Mouse (Mus musculus): ENCODE results near the gene Capn5.

Gene Capn5

DNA sequence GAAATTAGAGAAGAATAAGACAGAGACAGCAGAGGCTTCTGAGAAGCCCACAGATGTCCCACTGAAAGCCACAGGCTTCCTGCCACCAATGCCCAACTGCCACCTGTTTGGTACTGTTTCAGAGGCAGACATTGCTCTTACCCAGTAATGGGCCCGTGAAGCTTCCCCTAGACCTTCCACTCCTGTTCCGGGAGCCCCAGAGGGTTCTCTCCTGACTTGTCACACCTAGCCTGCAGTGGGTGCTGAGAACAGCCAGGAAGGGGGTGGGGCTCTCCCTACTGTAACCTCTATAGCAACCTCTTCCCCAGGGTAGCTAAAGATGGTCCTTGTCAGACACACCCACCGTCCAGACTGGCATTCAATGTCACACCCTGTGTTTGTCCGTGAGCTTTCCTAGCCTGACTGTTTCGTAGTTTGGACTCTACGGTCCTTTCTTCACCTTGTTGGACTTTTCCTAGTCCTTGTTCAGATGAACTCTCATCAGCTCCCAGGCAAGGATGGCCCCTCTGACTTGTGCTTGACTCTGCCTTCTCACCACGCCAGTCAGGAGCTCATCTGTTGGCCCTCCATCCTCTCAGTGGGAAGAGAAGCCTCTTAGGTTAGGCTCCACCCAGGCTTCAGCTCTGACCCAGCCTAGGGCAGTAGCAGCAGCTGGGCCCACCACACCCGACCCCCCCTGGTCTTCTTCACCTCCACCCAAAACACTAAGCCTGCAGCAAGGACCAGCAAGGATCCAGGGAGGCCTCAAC, 1.6 kb downstream of the Capn5 start:
- no peak for DNase-seq (ENCODE audit: low read depth)

DNA sequence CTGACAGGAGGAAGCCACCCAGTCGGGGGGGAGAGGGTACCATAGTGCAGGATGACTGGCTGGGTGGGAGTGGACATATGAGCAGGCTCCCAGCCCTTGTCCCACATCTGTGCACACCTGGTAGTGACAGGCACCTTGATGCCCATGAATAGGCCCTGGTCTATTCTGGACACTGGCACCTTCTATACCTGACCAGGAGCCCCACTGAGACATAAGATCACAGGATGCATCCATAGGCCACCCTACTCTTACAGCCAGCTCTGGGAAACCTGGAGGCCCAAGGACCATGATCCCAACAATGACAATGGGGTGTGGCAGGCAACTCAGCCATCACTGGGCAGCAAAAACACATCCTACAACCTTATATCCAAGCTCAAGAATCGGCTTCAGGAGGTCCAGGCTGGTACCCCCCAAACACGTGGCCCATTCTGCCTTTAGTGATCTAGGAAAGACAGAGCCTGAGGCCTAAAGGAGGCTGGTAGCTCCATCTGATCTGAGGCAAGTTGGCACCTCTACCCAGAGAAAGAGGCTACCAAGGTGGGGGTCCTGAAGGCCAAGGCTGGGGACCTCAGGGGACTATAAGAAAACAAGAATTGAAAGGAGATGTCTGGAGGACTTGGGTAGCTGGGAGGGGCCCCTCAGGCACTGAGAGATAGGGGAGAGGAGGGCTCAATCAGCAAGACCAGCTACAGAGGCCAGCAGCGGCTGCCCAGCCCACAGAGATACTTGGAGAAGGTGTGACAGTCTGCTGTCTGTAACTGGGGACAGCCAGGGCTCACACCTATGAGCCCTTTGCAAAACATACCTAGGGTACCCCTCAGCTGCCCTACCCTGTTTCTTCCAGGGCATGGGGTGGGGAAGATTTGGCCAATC, 3.0 kb downstream of the Capn5 start:
- DNase-seq (ENCODE audit: low read depth) = no peak

DNA sequence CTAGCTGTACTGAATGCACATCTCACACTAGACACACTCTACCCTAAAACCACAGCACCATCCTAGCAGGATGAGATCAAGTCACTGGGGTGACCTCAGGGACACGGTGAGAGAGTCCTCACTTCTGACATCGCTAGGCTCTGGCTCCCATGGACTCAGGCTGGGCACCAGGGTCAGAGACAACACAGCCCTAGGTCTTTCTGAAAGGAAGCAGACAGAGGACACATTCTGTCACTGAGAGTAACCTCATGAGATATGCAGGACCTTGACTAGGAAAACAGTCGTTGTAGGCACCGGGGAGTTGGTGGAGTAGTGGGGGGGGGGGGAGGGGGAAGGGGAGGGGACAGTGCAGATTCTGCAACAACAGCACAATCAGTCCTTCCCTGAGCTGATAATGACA, 4.7 kb downstream of the Capn5 start:
- DNase-seq (ENCODE audit: low read depth) = no peak

DNA sequence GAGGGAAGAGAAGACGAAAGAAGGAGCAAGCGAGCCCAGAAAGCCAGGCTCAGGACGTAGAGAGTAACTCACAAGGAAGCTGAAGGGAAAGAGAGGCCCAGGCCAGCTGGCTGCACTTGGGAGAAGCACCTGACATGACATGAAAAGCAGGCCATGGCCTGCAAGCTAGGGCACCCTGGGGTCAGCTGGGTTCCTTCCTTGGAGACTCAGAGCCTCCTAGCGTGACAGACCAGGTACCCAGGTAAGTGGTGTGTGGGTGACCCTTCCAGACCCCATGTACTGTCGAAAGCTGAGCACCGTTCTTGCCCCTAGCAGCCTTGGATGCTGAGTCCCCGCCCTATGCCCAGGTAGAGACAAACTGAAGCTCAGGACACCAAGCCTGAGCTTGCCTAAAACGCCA, 5.4 kb downstream of the Capn5 start:
- DNase-seq (ENCODE audit: low read depth) = no peak

DNA sequence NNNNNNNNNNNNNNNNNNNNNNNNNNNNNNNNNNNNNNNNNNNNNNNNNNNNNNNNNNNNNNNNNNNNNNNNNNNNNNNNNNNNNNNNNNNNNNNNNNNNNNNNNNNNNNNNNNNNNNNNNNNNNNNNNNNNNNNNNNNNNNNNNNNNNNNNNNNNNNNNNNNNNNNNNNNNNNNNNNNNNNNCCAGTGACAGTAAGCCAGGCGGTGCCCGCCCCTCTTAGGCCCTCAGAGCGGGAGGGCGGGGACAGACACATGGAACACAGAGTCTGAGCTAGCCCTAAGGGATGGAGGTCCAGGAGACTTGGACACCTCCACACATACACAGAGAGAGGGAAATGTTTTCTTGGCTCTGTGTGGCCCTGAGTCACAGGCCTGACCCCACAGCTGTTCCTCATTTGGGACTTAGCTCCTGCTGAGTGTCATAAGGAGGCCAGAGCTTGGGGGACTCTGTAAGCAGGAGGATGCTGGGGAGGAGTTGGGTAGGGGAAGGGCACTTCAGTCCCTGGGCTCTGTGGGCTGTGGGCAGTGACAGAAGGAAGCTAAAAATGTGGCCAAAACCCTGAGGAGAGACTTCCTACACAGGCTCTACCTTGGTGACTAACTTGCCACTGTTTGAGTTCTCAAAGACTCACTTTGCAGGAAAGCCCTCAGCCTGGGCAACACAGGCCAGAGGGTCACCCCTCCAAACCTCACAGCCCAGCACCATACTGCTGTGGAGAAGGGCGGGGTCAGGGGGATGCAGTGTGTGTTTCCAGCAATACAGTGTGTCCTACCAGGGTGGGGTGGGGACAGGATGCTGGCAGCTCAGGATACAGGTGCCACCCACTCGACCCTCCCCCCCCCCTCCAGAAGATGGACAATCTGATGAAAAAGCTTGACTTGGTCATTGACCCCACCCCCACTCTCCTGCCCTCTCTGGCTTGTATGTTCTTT, 6.7 kb downstream of the Capn5 start:
- no peak for DNase-seq (ENCODE audit: low read depth)

DNA sequence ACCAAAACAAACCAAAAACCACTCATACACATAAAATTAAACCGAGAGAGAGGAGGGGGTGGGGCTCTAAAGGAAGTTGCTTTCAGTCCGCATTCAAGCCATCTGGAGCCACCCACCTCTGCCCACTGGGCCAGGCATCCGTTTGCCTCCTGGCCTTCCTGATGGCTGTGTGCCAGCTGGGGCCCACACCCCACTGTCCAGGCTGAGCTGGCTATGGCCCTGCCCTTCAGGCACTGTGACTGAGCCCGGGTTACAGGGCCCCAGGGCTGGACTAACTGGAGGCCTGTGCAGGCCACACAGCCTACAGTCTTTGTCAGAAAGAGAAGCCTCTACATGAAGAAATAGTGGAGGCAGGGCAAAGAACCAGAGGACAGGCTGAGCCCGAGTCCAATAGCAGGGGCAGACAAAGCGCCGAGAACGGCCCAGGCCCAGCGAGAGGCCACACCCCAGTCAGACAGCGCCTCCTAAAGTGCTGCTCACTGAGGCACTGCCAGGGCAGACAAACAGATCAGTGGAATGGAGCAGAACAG, 13.0 kb downstream of the Capn5 start:
- DNase-seq (ENCODE audit: low read depth) = peak; percentile 22

DNA sequence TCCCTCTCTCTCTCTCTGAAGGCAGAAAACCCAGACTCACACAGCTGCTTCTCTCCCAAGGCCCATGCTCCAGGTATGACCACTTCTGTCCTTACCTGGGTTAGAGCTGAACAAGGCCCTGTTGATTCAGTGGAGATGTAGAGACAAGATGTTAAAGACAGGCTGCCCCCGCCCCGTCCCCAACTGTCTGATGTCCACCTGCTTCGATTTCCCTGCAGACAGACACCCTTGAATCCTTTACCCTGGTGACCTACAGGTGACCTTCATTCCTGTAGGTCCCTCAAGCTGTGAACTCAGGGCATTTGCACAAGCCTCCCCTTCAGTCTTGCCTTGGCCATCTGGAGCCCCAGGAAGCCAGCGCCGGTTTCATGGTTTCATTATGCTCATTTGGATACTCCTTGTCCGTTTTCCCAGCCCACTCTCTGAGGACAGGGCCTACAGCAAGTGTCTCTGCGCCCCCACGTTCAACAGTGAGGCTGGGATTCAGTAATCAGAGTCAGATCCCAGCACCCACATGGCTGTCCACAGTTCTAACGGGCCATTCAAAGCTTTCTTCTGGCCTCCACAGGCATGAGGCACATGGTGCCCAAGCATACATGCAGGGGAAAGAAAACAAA, 13.6 kb downstream of the Capn5 start:
- DNase-seq (ENCODE audit: low read depth) = no peak

DNA sequence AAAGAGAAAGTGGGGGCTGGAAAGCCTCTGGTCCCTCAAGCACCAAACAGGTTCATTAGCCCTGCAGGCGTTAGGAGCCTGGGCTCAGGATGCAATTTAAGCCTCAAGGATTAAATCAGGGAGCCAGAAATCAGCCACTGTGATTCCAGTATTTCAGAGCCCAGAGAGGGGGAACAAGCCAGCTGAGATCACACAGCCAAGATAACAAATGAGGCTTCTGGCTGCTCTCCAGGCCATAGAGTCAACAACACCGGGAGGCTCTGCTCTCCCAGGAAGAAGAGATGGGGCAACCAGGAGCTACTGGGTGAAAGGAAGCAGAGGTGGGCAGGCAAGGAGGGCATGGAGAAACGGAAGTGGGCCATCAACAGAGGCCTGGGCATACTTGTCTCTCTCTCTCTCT, 14.4 kb downstream of the Capn5 start:
- no peak for DNase-seq (ENCODE audit: low read depth)

DNA sequence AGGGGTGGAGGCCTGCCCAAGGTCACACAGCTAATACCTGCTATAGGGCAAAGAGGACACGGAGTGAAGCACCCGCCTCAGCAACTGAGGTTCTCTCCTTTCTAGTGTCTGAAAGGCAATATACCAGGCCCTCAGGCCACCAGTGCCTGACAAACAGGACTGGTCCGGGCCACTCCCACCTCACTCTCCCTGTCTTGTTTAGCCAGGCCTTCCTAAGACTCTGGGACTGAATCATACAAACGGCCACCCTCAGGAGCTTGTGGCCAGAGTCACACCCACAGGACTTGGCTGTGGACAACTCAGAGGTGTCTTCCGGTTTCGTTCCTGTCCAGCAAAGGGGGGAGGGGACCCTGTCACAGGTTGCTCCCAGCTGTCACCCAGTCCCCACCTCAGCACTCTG, 15.8 kb downstream of the Capn5 start:
- no peak for DNase-seq (ENCODE audit: low read depth)

DNA sequence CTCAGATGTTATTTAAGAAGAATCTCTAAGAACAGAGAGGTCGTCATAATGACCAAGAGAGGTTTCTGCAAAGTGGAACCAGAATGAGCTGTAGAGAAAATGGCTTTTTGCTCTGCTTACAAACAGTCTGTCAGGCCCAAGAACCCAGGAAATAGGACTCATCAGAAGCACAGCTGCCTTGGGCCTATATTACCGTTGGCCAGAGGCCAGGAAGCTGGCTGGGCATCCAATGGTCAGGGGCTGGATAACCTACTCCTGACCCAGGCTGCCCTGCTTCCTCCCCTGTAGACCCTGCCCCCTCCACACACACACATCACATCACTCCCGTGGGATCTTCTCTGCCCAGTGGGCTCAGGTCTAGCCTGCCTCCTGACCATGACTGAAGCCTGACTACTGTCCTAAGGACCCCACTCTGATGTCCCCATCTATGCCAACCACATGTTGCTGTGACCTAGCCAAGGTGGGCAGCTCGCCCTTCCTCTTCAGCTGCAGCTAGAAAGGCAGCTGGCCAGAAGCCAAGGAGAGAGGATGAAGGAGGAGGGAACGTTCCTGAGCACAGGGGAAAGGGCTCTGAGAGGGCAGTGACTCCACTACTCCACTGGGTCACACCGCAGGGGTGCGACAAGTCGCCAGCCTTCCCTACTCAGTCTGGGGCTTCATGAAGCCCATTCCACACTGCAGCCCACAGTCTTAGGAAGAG, 17.9 kb downstream of the Capn5 start:
- no peak for DNase-seq (ENCODE audit: low read depth)

DNA sequence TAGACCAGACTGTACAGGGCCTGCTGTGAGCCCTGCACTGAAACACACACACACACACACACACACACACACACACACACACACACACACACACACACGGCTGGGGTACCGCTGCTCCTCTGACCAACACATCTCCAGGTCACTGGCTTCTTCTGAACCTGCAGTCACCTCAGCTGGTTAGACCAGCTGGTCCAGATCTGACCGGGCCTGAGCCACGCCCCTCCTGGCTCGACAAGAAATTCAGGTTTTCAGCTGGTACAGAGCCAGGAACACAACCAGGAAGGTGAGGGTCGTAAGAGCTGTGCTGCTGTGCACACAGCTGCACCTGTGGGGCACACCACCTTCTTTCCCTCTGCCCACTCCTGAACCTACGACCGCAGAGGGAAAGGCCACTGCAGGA, 19.6 kb downstream of the Capn5 start:
- DNase-seq (ENCODE audit: low read depth) = no peak

DNA sequence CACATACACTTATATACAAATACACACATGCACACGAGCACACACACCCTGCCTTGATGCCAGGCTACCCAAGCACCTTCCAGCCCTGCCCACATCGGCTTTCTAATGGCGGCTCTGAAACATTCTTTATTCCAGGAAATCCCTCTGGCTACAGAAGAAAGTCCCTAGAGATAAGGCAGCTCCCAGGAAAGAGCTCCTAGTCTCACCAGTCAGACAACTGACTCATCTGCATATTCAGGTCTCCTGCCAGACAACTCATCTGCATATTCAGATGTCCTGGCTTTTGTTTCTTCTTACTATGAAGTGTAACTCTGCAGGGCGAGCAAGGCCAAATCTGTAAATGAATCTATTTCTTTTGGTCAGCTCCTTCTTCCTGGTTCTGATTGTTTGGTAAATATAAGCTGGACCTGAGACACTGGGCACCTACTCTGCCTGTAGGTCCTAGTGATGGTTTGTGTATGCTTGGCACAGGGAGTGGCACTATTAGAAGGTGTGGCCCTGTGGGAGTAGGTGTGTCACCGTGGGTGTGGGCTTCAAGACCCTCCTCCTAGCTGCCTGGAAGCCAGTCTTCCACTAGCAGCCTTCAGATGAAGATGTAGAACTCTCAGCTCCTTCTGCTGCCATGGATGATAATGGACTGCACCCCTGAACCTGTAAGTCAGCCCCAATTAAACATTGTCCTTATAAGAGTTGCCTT, 20.3 kb downstream of the Capn5 start:
- no peak for DNase-seq (ENCODE audit: low read depth)

DNA sequence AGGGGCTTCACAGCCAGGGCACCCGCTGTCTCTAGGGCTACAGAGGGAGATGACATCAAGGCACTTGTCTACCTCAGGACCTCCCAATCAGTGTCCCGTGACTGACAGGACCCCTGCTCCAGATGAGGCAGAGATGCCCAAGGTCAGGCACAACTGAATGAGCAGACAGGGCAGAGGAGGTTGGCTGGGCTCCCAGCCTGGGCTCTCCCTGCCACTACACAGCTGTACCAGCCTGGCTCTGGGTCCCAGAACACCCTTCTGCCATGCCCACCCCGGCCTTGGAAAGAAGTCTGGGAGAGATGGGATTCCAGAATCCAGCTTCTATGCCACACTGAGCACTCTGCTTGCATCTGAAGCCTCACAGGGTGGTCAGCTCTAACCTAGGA, 21.8 kb downstream of the Capn5 start:
- no peak for DNase-seq (ENCODE audit: low read depth)

DNA sequence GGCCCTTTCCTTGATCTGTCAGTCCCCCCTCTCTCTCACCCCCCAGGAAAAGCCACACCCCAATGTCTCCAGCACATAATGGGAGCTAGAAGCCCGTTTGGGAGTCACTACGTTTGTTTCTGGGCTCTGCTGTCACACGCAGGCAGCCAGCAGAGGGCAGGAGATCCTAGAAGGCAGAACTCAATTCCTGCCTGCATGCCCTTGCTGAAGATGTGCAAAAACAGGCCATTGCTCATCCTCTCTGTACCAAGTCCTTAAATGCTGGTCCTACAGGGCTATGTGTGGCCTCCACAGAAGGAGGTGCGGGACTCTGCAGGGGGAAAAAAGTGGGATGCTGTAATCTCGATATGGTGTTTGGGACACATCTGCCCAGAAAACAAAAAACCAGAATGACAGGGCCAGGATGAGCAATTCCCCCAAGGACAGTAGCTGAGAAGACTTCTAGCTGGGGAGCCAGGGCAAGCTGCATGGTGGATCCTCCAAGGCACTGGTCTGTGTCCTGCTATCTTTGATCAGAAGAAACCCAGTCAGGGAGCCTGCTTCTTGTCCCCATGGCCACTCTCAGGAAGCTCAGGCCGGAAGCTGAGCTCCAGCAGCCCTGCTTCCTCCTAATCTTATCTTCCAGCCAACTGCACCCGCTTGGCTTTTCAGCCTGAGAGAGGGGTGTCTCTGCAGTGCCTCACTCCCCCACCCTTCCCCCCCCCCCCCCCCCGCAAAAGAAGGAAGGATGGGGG, 22.4 kb downstream of the Capn5 start:
- DNase-seq (ENCODE audit: low read depth) = peak; percentile 56

DNA sequence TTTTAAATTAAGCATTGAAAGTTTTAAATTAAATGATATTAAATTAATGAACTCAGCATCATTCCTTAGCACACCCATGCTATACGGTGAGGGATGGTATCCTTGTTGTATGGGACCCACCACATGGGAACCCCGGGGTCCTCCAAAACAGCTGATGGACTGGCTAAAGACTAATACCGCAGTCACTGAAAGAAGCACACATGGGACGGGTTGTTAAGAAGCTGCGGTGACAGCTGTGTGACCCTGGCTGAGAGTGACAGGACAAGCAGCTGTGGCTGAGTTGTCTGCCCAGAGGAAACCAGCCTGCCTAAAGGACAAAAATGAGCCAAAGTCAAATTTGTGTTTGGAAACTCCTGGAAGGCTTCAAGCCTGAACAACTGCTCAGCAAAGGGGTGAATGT, 24.2 kb downstream of the Capn5 start:
- no peak for DNase-seq (ENCODE audit: low read depth)

DNA sequence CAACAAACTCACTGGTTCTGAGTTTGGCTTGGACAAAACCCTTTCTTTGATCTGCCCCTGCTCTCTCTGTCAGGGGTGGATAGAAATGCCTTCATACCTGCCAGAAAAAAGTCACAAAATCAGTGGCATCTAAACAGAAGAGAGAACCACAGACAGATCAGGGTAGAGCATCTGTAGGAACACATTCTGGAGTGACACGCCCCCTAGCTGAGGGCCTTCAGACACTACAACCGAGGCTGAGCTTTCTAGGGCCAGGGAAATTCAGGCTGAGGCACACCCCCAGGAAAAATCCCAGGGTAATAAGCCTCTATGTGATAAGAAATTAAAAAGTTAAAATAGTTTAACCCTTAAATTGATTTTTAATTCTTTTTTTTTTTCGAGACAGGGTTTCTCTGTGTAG, 24.7 kb downstream of the Capn5 start:
- DNase-seq (ENCODE audit: low read depth) = no peak

DNA sequence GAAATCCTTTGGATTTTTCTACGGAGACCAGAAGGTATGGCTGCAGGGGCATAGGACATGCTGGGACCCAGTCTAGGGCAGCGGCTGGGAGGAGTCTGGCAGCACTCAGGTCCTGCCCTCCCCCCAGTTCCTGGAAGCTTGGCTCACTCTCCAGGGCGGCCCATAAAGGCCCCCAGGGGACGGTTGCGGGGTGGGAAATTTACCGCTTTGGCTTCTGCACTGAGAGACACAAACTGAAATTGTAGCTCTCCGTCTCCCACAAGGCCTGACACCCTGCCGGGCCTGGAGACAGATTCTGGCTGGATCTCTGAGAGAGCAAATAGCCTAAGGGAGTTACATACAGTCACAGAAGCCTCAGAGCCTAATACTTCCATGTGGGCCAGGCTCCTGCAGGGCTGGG, 25.7 kb downstream of the Capn5 start:
- DNase-seq (ENCODE audit: low read depth) = no peak

DNA sequence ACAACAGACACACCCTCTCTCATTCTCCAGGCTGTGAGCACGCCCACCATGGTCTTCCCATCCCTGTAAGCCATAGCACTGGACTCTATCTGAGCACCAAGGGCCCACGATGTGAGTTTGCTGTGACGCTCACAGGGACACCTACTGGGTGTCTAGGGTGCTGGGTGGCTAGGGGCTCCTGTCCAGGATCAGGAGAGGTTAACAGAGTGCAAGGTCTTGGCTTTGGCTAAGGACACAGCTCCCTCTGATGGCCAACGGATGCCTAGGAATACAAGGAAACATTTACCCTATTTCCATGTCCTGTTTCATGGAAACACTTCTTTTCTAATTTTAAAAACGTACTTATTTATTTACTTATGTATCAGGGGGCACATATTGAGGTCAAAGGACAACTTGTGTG, 27.5 kb downstream of the Capn5 start:
- DNase-seq (ENCODE audit: low read depth) = no peak

DNA sequence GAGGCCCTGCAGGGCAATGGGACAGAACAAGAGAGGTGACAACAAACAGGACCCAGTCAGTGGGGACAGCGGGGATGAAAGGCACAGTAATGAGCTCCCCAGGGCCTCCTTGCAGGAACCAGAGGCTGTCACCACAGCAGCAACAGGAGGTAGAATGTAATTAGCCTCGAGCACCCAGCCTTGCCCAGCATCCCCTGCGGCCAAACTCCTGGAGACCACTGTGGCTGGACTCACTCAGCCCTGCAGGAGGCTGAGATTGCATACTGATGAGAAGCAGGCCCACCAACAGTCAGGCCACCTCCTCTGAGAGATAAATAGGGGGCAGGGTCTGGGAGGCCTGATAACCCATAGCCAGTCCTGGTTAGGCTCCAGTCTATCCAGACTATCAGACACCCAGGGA, 28.3 kb downstream of the Capn5 start:
- no peak for DNase-seq (ENCODE audit: low read depth)

Data from naive thymus-derived CD4-positive, alpha-beta T cell, adult 2 months (primary cell).